Mouse (Mus musculus): ENCODE measurements around the gene Lsm12. TPM values are rescaled to one million over a fixed set of nuclear protein-coding genes. Genes with fewer than 3 reads are reported as not detected.

The Lsm12 gene
- 40.8 and 42.9 TPM in 2 replicates for polyA plus RNA-seq (2012; rRNA removed)

GRCm38 (mm10) chr11:102184646-102185495, at the start of gene Lsm12:
Lsm12 (minus strand) TSS chr11:102185296.

DNA sequence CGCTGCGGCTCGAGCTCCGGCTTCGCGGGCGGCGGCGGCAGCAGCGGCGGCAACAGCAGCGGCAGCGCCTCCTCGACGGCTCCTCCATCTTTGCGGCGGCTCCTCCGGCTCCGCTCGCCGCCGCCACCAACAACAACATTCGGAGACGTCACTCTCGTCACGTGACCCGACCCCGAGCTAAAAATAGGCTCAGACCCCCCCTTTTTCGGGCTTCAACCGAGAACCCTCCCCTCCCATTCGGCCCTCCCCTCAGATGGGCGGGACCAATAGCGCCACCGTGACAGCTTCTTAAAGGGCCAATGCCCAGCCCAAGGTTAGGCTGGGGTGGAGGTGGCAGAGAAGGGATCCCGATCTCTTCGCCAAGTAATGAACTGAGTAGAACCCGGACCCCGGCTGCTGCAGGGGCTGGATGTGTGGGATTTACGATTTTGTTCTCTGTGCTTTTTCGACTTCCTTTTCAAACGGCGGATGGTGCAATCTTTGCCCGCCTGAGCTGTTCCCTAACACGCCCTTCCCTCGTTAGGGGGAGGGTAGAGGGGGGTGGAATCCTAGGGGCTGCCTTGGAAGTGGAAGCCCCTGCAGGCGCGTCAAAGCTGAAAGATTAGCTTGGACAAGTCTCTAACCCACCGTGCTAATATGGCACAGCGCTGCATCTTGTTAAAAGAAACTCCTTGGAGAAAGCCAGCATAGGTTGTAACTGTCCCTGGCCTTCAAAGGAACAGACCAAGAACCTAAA, 45.1 kb upstream of the Lsm12 start, which contains the start of gene Hdac5:
Gene Hdac5, minus strand, starts transcription at position 161 of the 736 bp plus-strand sequence.

DNA sequence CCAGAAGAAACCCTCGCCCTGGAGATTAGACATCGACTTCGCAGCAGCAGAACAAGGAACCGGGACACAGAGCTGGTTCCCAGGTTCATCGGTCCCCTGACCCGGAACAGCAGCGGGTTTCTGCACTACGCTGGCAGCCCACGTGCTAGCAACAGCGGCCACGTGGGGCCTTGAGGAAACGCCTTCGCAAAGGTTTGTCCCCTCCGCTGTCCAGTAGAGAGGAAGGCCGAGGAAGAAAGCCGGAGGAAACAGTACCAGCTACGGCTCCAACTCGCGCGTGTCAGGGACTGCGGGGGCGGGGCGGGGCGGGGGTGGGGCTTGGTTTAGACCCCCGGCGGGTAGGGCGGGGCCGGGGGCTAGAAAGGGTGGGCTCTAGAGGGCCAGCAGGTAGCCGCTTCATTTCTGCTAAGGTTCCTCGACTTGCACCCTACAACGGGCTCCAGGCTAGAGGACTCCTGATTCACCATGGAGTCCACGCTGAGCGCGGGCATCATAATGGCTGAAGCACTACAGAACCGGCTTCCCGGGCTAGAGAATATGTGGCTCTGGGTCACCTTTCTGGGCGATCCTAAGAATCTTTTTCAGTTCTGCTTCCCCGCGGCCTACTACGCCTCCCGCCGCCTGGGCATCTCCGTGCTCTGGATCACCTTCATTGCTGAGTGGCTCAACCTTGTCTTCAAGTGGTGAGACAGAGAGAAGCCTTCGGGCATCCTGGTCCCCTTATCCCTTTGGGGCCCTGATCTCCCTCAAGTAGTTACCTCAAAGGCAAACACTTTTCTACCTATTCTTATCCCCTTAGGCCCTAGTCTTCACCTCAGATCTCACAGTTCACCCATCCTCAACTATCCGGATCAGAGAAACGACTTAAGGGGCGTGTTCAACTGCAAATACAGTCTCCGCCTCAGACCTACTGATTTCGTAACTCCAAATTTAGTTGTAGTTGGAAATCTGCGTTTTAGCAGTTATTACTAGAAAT, 4.7 kb upstream of the Lsm12 start, which contains the start of gene G6pc3:
Gene G6pc3, plus strand, starts transcription at position 160 of the 976 bp plus-strand sequence.

GRCm38 (mm10) chr11:102156039-102156785, 28.9 kb downstream of the Lsm12 start, which contains the start of gene Tmem101:
Tmem101 (minus strand) TSS chr11:102156404.

DNA sequence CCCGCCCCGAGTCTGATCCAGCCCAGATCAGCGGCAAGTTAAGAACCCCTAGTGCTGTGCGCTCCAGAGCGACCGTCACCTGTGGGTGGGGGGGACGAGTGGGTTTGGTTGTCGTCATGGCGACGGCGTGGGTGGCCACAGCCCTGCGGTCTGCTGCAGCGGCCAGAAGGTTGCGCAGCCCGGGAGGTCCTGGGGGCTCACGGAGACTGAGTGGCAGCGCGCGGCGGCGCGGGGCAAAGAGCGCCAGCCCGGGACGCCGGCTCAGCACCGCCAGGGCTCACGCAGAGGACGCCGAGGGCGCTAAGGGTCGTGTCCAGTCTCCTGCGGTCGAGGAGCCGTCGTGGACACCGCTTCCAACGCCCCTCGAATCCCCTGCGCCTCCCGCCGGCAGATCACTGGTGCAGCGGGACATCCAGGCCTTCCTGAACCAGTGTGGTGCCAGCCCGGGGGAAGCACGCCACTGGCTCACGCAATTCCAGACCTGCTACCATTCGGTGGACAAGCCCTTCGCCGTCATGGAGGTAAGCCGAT, 39.6 kb downstream of the Lsm12 start, which contains the start of gene Nags:
Gene Nags, plus strand, starts transcription at position 43 of the 531 bp plus-strand sequence.

Other genes starting within 250 kb of the Lsm12 start
- gene Sost, start 218.3 kb downstream of the Lsm12 start, polyA plus RNA-seq (2012; rRNA removed), result 0.24 and 0.29 TPM in 2 replicates
- gene Cfap97d1, start 201.0 kb downstream of the Lsm12 start, polyA plus RNA-seq (2012; rRNA removed), result not detected in 2 replicates
- 10.0 and 12.3 TPM in 2 replicates for gene Dusp3, start 198.3 kb downstream of the Lsm12 start, polyA plus RNA-seq (2012; rRNA removed)
- gene Mpp3, start 156.8 kb downstream of the Lsm12 start, polyA plus RNA-seq (2012; rRNA removed), result 43.1 and 46.8 TPM in 2 replicates
- gene Cd300lg, start 143.8 kb downstream of the Lsm12 start, polyA plus RNA-seq (2012; rRNA removed), result 0.06 and 0.20 TPM in 2 replicates
- 36.5 and 39.4 TPM in 2 replicates for gene Mpp2, start 96.8 kb downstream of the Lsm12 start, polyA plus RNA-seq (2012; rRNA removed)
- gene Ppy, start 84.0 kb downstream of the Lsm12 start, polyA plus RNA-seq (2012; rRNA removed), result not detected in 2 replicates
- 1.4 and 3.4 TPM in 2 replicates for gene Pyy, start 77.5 kb downstream of the Lsm12 start, polyA plus RNA-seq (2012; rRNA removed)
- gene Nags, start 39.8 kb downstream of the Lsm12 start, polyA plus RNA-seq (2012; rRNA removed), result 0.01 and 0.05 TPM in 2 replicates
- 33.3 and 33.4 TPM in 2 replicates for gene Tmem101, start 28.9 kb downstream of the Lsm12 start, polyA plus RNA-seq (2012; rRNA removed)
- gene G6pc3, start 4.3 kb upstream of the Lsm12 start, polyA plus RNA-seq (2012; rRNA removed), result 51.2 and 51.4 TPM in 2 replicates
- 110 and 122 TPM in 2 replicates for gene Hdac5, start 44.9 kb upstream of the Lsm12 start, polyA plus RNA-seq (2012; rRNA removed)
- gene BC030867, start 63.6 kb upstream of the Lsm12 start, polyA plus RNA-seq (2012; rRNA removed), result 6.6 and 7.9 TPM in 2 replicates
- gene Asb16, start 83.4 kb upstream of the Lsm12 start, polyA plus RNA-seq (2012; rRNA removed), result 0.18 and 0.61 TPM in 2 replicates
- gene Tmub2, start 99.6 kb upstream of the Lsm12 start, polyA plus RNA-seq (2012; rRNA removed), result 71.1 and 71.5 TPM in 2 replicates
- gene Atxn7l3, start 111.3 kb upstream of the Lsm12 start, polyA plus RNA-seq (2012; rRNA removed), result 98.9 and 102 TPM in 2 replicates
- 86.7 and 91.9 TPM in 2 replicates for gene Ubtf, start 134.4 kb upstream of the Lsm12 start, polyA plus RNA-seq (2012; rRNA removed)
- 1.8 and 2.4 TPM in 2 replicates for gene Slc4a1, start 180.9 kb upstream of the Lsm12 start, polyA plus RNA-seq (2012; rRNA removed)
- gene Rundc3a, start 208.1 kb upstream of the Lsm12 start, polyA plus RNA-seq (2012; rRNA removed), result 276 and 292 TPM in 2 replicates
- gene Slc25a39, start 222.7 kb upstream of the Lsm12 start, polyA plus RNA-seq (2012; rRNA removed), result 104 and 105 TPM in 2 replicates
- gene Grn, start 245.0 kb upstream of the Lsm12 start, polyA plus RNA-seq (2012; rRNA removed), result 36.2 and 61.6 TPM in 2 replicates